Mouse (Mus musculus): ENCODE measurements at regions not wholly inside any gene's neighbourhood (a gene's known extent, or its start where the extent isn't known, plus 50 kb on each side); places are given as distances from the start of the nearest gene placed in this dataset.

GRCm38 (mm10) chr2:75245662-75246061 is 413.4 kb upstream of the Hnrnpa3 start:
- Histone ChIP-seq H3K4me3 (replicated peaks) (no peak overlapping the region), H3K27ac (no peak overlapping the region), H3K36me3 (no peaks in the 10 kb centered on the region), H3K4me1 (replicated peaks) (no peaks in the 10 kb centered on the region), H3K4me2 (no peak overlapping the region), H3K9me3 (replicated peaks) (no peaks in the 10 kb centered on the region), H3K9ac (no peak overlapping the region), H3K27me3 (no peaks in the 10 kb centered on the region)
- 67% methylated on average over 5 of the region's 5 CpGs for whole genome bisulfite sequencing (ENCODE audit: insufficient replicate concordance)
- ATAC-seq (ENCODE audit: low read depth) (no peak), DNase-seq (no peak)

- WGBS (ENCODE audit: insufficient replicate concordance) = 28% methylated on average over 12 of the region's 12 CpGs
- H3K9ac ChIP-seq = no peak overlapping the region
- H3K27ac ChIP-seq = no peak overlapping the region
- no peaks in the 10 kb centered on the region for H3K9me3 ChIP-seq (replicated peaks)
- ATAC-seq (ENCODE audit: low read depth) = no peak
- no peak overlapping the region for H3K4me3 ChIP-seq (replicated peaks)
- no peaks in the 10 kb centered on the region for H3K27me3 ChIP-seq
- no peaks in the 10 kb centered on the region for H3K36me3 ChIP-seq
- H3K4me2 ChIP-seq = no peak overlapping the region
- DNase-seq = no peak
- no peaks in the 10 kb centered on the region for H3K4me1 ChIP-seq (replicated peaks)
Observed at GRCm38 (mm10) chr2:75246082-75246743, 412.8 kb upstream of the Hnrnpa3 start.

- Histone ChIP-seq H3K36me3 (no peaks in the 10 kb centered on the region), H3K9ac (no peak overlapping the region), H3K4me1 (replicated peaks) (no peaks in the 10 kb centered on the region), H3K4me2 (no peak overlapping the region), H3K4me3 (replicated peaks) (no peak overlapping the region), H3K27ac (no peak overlapping the region), H3K9me3 (replicated peaks) (no peaks in the 10 kb centered on the region), H3K27me3 (no peaks in the 10 kb centered on the region)
- ATAC-seq (ENCODE audit: low read depth) = no peak
- WGBS (ENCODE audit: insufficient replicate concordance) = 54% methylated on average over 5 of the region's 5 CpGs
- no peak for DNase-seq
Observed at GRCm38 (mm10) chr2:75248251-75248650, 410.8 kb upstream of the Hnrnpa3 start.

- Histone ChIP-seq H3K27ac (no peak overlapping the region), H3K9ac (no peak overlapping the region), H3K4me2 (no peak overlapping the region), H3K4me1 (replicated peaks) (no peaks in the 10 kb centered on the region), H3K9me3 (replicated peaks) (no peaks in the 10 kb centered on the region), H3K27me3 (no peaks in the 10 kb centered on the region), H3K4me3 (replicated peaks) (no peak overlapping the region), H3K36me3 (no peaks in the 10 kb centered on the region)
- ATAC-seq (ENCODE audit: low read depth) (no peak), DNase-seq (no peak)
- 42% methylated on average over 1 of the region's 1 CpGs for WGBS (ENCODE audit: insufficient replicate concordance)
Observed at GRCm38 (mm10) chr2:75250507-75250906, 408.6 kb upstream of the Hnrnpa3 start.

- Histone ChIP-seq H3K4me1 (replicated peaks) (no peaks in the 10 kb centered on the region), H3K27ac (no peak overlapping the region), H3K27me3 (no peaks in the 10 kb centered on the region), H3K36me3 (no peaks in the 10 kb centered on the region), H3K4me2 (no peak overlapping the region), H3K9ac (no peak overlapping the region), H3K4me3 (replicated peaks) (no peak overlapping the region), H3K9me3 (replicated peaks) (no peaks in the 10 kb centered on the region)
- ATAC-seq (ENCODE audit: low read depth) (no peak), DNase-seq (no peak)
- 69% methylated on average over 8 of the region's 8 CpGs for WGBS (ENCODE audit: insufficient replicate concordance)
Observed at GRCm38 (mm10) chr2:75252829-75253228, 406.2 kb upstream of the Hnrnpa3 start.

GRCm38 (mm10) chr2:75265218-75265617 is 393.8 kb upstream of the Hnrnpa3 start:
- 60% methylated on average over 7 of the region's 7 CpGs for WGBS (ENCODE audit: insufficient replicate concordance)
- Histone ChIP-seq H3K27me3 (no peaks in the 10 kb centered on the region), H3K4me1 (replicated peaks) (no peaks in the 10 kb centered on the region), H3K4me3 (replicated peaks) (no peak overlapping the region), H3K27ac (no peak overlapping the region), H3K36me3 (no peaks in the 10 kb centered on the region), H3K4me2 (no peak overlapping the region), H3K9me3 (replicated peaks) (no peaks in the 10 kb centered on the region), H3K9ac (no peak overlapping the region)
- DNase-seq (no peak), ATAC-seq (ENCODE audit: low read depth) (no peak)

- WGBS (ENCODE audit: insufficient replicate concordance) = 73% methylated on average over 19 of the region's 19 CpGs
- H3K27ac ChIP-seq = no peak overlapping the region
- no peak overlapping the region for H3K9ac ChIP-seq
- H3K4me3 ChIP-seq (replicated peaks) = no peak overlapping the region
- no peaks in the 10 kb centered on the region for H3K27me3 ChIP-seq
- no peaks in the 10 kb centered on the region for H3K36me3 ChIP-seq
- no peak for DNase-seq
- no peaks in the 10 kb centered on the region for H3K4me1 ChIP-seq (replicated peaks)
- no peak overlapping the region for H3K4me2 ChIP-seq
- H3K9me3 ChIP-seq (replicated peaks) = no peaks in the 10 kb centered on the region
- ATAC-seq (ENCODE audit: low read depth) = no peak
Observed at GRCm38 (mm10) chr2:75265739-75266699, 393.0 kb upstream of the Hnrnpa3 start.

GRCm38 (mm10) chr2:75267949-75268348 is 391.1 kb upstream of the Hnrnpa3 start:
- H3K27me3 ChIP-seq = no peaks in the 10 kb centered on the region
- DNase-seq = no peak
- no peak for ATAC-seq (ENCODE audit: low read depth)
- no peak overlapping the region for H3K9ac ChIP-seq
- no peaks in the 10 kb centered on the region for H3K9me3 ChIP-seq (replicated peaks)
- no peak overlapping the region for H3K4me3 ChIP-seq (replicated peaks)
- H3K4me1 ChIP-seq (replicated peaks) = no peaks in the 10 kb centered on the region
- H3K27ac ChIP-seq = no peak overlapping the region
- no peaks in the 10 kb centered on the region for H3K36me3 ChIP-seq
- no peak overlapping the region for H3K4me2 ChIP-seq
- WGBS (ENCODE audit: insufficient replicate concordance) = 24% methylated on average over 3 of the region's 3 CpGs

- Histone ChIP-seq H3K4me2 (no peak overlapping the region), H3K9me3 (replicated peaks) (no peaks in the 10 kb centered on the region), H3K4me1 (replicated peaks) (no peaks in the 10 kb centered on the region), H3K9ac (no peak overlapping the region), H3K27me3 (no peaks in the 10 kb centered on the region), H3K36me3 (no peaks in the 10 kb centered on the region), H3K27ac (no peak overlapping the region), H3K4me3 (replicated peaks) (no peak overlapping the region)
- WGBS (ENCODE audit: insufficient replicate concordance) = 71% methylated on average over 8 of the region's 8 CpGs
- no peak for DNase-seq
- ATAC-seq (ENCODE audit: low read depth) = no peak
Observed at GRCm38 (mm10) chr2:75269446-75269845, 389.6 kb upstream of the Hnrnpa3 start.

GRCm38 (mm10) chr2:75270115-75270514 is 388.9 kb upstream of the Hnrnpa3 start:
- no peak overlapping the region for H3K9ac ChIP-seq
- 9% methylated on average over 4 of the region's 4 CpGs for WGBS (ENCODE audit: insufficient replicate concordance)

GRCm38 (mm10) chr2:75287900-75288299 is 371.2 kb upstream of the Hnrnpa3 start:
- H3K4me1 ChIP-seq (replicated peaks) = no peaks in the 10 kb centered on the region
- no peak overlapping the region for H3K27ac ChIP-seq
- H3K27me3 ChIP-seq = no peaks in the 10 kb centered on the region
- H3K36me3 ChIP-seq = no peaks in the 10 kb centered on the region
- H3K9me3 ChIP-seq (replicated peaks) = no peaks in the 10 kb centered on the region
- H3K4me3 ChIP-seq (replicated peaks) = no peak overlapping the region
- no peak for DNase-seq
- no peak overlapping the region for H3K4me2 ChIP-seq
- no peak overlapping the region for H3K9ac ChIP-seq
- ATAC-seq (ENCODE audit: low read depth) = no peak
- 62% methylated on average over 1 of the region's 1 CpGs for WGBS (ENCODE audit: insufficient replicate concordance)

More at GRCm38 (mm10) chr2:75270115-75270514, 388.9 kb upstream of the Hnrnpa3 start:
- Histone ChIP-seq H3K27ac (no peak overlapping the region), H3K27me3 (no peaks in the 10 kb centered on the region), H3K36me3 (no peaks in the 10 kb centered on the region), H3K9me3 (replicated peaks) (no peaks in the 10 kb centered on the region), H3K4me3 (replicated peaks) (no peak overlapping the region), H3K4me2 (no peak overlapping the region), H3K4me1 (replicated peaks) (no peaks in the 10 kb centered on the region)
- ATAC-seq (ENCODE audit: low read depth) (no peak; the same call in 1 of the 2 replicates), DNase-seq (no peak)

Data from liver, embryonic 13.5 days (tissue).